Mouse (Mus musculus) kidney, embryonic 14.5 days (tissue): ENCODE results near the gene Hinfp. TPM values are rescaled to one million over a fixed set of nuclear protein-coding genes. Genes with fewer than 3 reads are reported as not detected.
"Not testable (repeated sequence)": the region's sequence is repeated elsewhere in the genome, so short reads cannot be mapped to it uniquely, and the experiment has no call there.

Experiments used
- ATAC-seq: fragments of 200-750 bp; cut with Nextera tagmentation; 2 replicates; pipeline ENCODE4 v1.8.0; 2017; ENCODE audit warnings: moderate number of reproducible peaks, mild to moderate bottlenecking, moderate TSS enrichment, moderate library complexity; ENCODE audit not compliant: low FRiP score, low TSS enrichment
- H3K27ac ChIP-seq: fragments of 300-500 bp; sonication (generic); 2 replicates; pipeline ENCODE4 v1.5.1; 2014; ENCODE audit warnings: low read depth, mild to moderate bottlenecking, low read length, moderate library complexity, mixed read lengths
- H3K27me3 ChIP-seq: fragments of 300-500 bp; sonication (generic); 2 replicates; pipeline ENCODE4 v1.6.1; 2014; ENCODE audit warnings: mild to moderate bottlenecking, low read length; ENCODE audit not compliant: control insufficient read depth, insufficient read depth
- H3K36me3 ChIP-seq: fragments of 300-500 bp; sonication (generic); 2 replicates; pipeline ENCODE4 v1.6.1; 2014; ENCODE audit warnings: low read length, mixed read lengths; ENCODE audit not compliant: control insufficient read depth, insufficient read depth
- H3K4me1 ChIP-seq: fragments of 300-500 bp; sonication (generic); 2 replicates; pipeline ENCODE4 v1.6.1; 2014; ENCODE audit warnings: low read length, mixed read lengths; ENCODE audit not compliant: control insufficient read depth, insufficient read depth
- H3K4me2 ChIP-seq: fragments of 300-500 bp; sonication (generic); replicated peaks from 2 replicates; pipeline ENCODE4 v1.6.1; 2014; ENCODE audit warnings: low read depth, mild to moderate bottlenecking, low read length
- H3K4me3 ChIP-seq: fragments of 300-500 bp; sonication (generic); 2 replicates; pipeline ENCODE4 v1.5.1; 2014; ENCODE audit warnings: mild to moderate bottlenecking, low read length
- H3K9ac ChIP-seq: fragments of 300-500 bp; sonication (generic); 2 replicates; pipeline ENCODE4 v1.6.1; 2014; ENCODE audit warnings: low read depth, mild to moderate bottlenecking, low read length, moderate library complexity
- H3K9me3 ChIP-seq: fragments of 300-500 bp; sonication (generic); 2 replicates; pipeline ENCODE4 v1.6.1; 2016; ENCODE audit warnings: low read length; ENCODE audit not compliant: control insufficient read depth
- WGBS: fragments of 180-500 bp; shearing (Covaris S2); extraction: QIAGEN DNeasy Blood & Tissue Kit; methylation state at CpG from one replicate; pipeline ENCODE4 v1.1.7; 2014; 5-methylcytosine and 5-hydroxymethylcytosine counted together
- polyA plus RNA-seq: library from polyadenylated mRNA; unstranded; fragments of >200 nt; fragmentation: Nextera tagmentation; extraction: Ambion mirVana; gene quantifications from 2 replicates; pipeline ENCODE4 v1.2.1, GENCODE M21; 2014

The Hinfp gene
- polyA plus RNA-seq, 1 experiment from 2014 or later = 24.5 TPM

DNA sequence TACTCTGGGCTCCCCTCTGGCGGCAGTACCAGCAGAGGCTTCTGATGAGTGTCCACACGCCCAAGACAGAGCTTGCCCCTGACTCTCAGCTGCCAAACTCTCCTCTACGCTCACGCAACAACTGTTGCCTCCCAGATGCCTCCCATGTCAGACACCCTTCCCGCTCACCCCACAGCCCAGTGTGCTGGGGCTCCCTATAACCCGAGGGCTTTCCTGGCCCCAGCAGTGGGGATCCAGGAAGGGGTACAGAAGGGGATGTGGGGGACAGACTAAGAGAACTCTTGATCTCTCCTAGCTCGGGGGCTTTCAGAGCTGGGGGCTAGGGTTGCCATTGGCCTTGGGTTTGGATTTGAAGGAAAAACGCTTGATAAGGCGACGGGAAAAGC lies 5.3 kb upstream of the Hinfp start:
- whole genome bisulfite sequencing = 40% methylated on average over 10 of the region's 10 CpGs
- Histone ChIP-seq H3K4me1 (peaks cover 11% of the 10 kb centered on the region), H3K9ac (peak overlapping the region; percentile 8; the same call in 1 of the 2 replicates), H3K9me3 (no peaks in the 10 kb centered on the region), H3K4me2 (peak overlapping the region; percentile 29; the same call in 1 of the 2 replicates), H3K27me3 (no peaks in the 10 kb centered on the region), H3K36me3 (peaks cover 27% of the 10 kb centered on the region), H3K27ac (0 out of 2 replicates have a peak overlapping the region, but pooled peaks have one; percentile 59), H3K4me3 (no peak overlapping the region)
- ATAC-seq = no peak

DNA sequence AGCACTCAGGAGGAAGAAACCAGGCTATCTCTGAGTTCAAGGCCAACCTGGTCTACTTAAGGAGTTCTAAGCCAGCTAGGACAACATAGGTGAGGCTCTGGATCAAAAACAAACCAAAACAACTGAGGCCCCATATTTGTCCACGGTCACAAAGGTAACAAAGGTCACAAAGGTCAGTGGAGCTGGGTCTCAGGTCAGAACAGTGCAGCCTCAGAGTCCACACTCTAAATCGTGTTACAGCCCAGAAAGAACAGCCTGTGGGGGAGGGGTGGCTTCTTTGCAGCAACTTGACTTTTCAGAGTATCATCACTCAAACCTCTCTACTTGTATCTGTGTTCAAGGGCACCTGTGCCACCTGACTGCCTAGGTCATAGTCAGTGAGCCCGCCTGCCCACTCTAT lies 4.3 kb upstream of the Hinfp start:
- Histone ChIP-seq H3K9me3 (no peaks in the 10 kb centered on the region), H3K9ac (no peak overlapping the region; the same call in 1 of the 2 replicates), H3K27ac (no peak overlapping the region), H3K4me3 (no peak overlapping the region), H3K27me3 (no peaks in the 10 kb centered on the region), H3K36me3 (peaks cover 17% of the 10 kb centered on the region), H3K4me2 (no peak overlapping the region), H3K4me1 (peaks cover 11% of the 10 kb centered on the region)
- 61% methylated on average over 3 of the region's 3 CpGs for WGBS
- no peak for ATAC-seq

DNA sequence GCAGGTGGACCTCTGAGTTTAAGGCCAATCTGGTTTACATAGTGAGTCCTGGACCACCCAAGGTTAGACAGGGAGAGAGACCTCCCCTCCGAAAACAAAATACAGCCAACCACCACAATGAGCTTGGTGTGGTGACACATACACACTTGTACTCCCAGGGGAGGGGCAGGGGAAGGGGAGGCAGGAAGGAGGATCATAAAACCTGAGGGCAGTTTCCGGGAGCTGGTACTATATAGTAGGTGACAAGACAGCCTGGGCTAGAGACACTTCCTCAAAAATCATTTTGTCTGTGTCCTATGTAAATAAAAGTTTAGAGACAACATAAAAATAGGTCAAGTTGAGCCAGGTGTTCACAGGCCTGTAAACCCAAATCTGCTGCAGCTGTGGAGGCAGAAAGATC lies 1.8 kb upstream of the Hinfp start:
- H3K4me3 ChIP-seq = no peak overlapping the region
- no peak overlapping the region for H3K27ac ChIP-seq
- H3K4me1 ChIP-seq = peaks cover 16% of the 10 kb centered on the region
- no peak for ATAC-seq
- H3K36me3 ChIP-seq = peaks cover 5% of the 10 kb centered on the region
- H3K9me3 ChIP-seq = no peaks in the 10 kb centered on the region
- no peak overlapping the region for H3K9ac ChIP-seq
- H3K27me3 ChIP-seq = no peaks in the 10 kb centered on the region
- no peak overlapping the region for H3K4me2 ChIP-seq
- 73% methylated on average over 2 of the region's 2 CpGs for WGBS

DNA sequence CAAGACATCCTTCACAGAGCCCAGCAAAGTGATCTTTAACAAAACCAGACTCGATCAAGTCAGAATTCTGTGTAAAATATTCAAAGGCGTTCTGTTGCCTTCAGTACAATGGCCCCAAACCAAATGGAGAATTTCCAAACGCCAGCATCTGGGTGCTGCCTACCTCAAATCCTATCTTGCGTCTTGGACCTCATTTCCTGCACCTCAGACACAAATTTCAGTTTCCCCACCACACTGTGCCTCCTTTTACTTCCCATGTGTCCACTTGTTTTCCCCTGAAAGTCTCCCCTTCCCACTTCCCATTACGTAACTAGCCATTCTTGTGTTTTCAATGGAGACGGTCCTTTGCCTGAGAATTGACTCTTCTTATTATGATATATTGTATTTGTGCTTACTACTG lies 1.1 kb upstream of the Hinfp start:
- WGBS = 87% methylated on average over 6 of the region's 6 CpGs
- Histone ChIP-seq H3K9ac (no peak overlapping the region), H3K36me3 (peaks cover 12% of the 10 kb centered on the region), H3K27ac (no peak overlapping the region), H3K4me2 (no peak overlapping the region), H3K4me1 (peaks cover 14% of the 10 kb centered on the region), H3K4me3 (no peak overlapping the region), H3K27me3 (no peaks in the 10 kb centered on the region), H3K9me3 (no peaks in the 10 kb centered on the region)
- no peak for ATAC-seq

DNA sequence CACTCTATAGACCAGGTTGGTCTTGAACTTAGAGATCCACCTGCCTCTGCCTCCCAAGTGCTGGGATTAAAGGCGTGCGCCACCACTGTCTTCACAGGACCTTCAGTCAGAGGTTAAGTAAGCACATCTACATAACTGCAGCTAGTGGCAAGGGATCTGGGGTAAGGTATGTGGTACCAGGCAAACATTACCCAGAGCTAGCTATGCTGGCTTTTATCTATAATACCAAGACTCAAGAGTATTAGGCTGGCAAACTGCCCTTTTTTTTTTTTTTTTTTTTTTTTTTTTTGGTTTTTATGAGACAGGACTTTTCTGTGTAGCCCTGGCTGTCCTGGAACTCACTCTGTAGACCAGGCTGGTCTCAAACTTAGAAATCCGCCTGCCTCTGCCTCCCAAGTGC lies 5.5 kb downstream of the Hinfp start:
- H3K27ac ChIP-seq, H3K4me2 ChIP-seq, H3K27me3 ChIP-seq, ATAC-seq, H3K4me1 ChIP-seq, H3K4me3 ChIP-seq, H3K9ac ChIP-seq, H3K9me3 ChIP-seq: not testable (repeated sequence)
- peaks cover 70% of the 10 kb centered on the region for H3K36me3 ChIP-seq
- WGBS = 96% methylated on average over 3 of the region's 3 CpGs

DNA sequence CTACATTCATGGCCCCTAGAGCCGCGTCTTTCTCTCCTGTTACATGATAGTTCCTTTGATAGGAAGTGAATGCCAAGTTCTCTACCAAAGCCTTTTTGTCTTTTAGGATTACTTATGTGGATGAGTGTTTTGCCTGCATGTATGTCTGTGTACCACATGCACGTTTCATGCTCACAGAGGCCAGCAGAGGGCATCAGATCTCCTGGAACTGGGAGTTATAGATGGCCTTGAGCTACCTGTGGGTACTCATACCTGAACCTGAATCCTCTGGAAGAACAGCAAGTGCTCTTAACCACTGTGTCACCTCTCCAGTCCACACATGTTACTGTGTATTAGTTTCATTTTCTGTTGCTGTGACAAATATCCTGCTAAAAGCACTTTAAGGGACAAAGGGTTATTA lies 13.0 kb downstream of the Hinfp start:
- WGBS = 71% methylated on average over 3 of the region's 3 CpGs
- peaks cover 10% of the 10 kb centered on the region for H3K4me1 ChIP-seq

DNA sequence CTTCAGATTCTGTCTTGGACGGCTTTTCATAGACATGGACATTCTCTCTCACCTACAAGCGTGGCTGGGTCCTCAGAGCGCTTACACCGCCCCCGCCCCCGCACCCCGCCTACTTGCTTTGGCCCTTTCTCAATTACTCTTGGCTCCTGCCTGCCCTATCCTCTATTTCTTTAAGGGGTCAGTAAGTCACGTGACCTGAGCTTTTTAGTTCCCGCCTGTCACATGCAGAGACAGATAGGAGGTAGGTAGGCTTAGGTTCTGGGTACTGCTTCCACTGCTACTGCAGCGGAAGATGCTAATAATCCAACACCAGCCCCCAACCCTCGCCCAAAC lies 16.5 kb downstream of the Hinfp start:
- Histone ChIP-seq H3K4me3 (no peak overlapping the region), H3K36me3 (peaks cover 21% of the 10 kb centered on the region), H3K27ac (no peak overlapping the region), H3K4me1 (peaks cover 10% of the 10 kb centered on the region), H3K4me2 (peak overlapping the region; percentile 96; the same call in 1 of the 2 replicates), H3K9me3 (no peaks in the 10 kb centered on the region), H3K27me3 (peaks cover 21% of the 10 kb centered on the region), H3K9ac (no peak overlapping the region)
- WGBS = 9% methylated on average over 11 of the region's 11 CpGs
- ATAC-seq = no peak

More for the DNA sequence above, 13.0 kb downstream of the Hinfp start:
- H3K36me3 ChIP-seq = peaks cover 54% of the 10 kb centered on the region
- peaks cover 11% of the 10 kb centered on the region; the same call in 1 of the 2 replicates for H3K27me3 ChIP-seq
- no peak overlapping the region for H3K27ac ChIP-seq
- H3K9me3 ChIP-seq = no peaks in the 10 kb centered on the region
- ATAC-seq = no peak
- no peak overlapping the region for H3K4me2 ChIP-seq
- H3K9ac ChIP-seq = no peak overlapping the region
- no peak overlapping the region for H3K4me3 ChIP-seq

DNA sequence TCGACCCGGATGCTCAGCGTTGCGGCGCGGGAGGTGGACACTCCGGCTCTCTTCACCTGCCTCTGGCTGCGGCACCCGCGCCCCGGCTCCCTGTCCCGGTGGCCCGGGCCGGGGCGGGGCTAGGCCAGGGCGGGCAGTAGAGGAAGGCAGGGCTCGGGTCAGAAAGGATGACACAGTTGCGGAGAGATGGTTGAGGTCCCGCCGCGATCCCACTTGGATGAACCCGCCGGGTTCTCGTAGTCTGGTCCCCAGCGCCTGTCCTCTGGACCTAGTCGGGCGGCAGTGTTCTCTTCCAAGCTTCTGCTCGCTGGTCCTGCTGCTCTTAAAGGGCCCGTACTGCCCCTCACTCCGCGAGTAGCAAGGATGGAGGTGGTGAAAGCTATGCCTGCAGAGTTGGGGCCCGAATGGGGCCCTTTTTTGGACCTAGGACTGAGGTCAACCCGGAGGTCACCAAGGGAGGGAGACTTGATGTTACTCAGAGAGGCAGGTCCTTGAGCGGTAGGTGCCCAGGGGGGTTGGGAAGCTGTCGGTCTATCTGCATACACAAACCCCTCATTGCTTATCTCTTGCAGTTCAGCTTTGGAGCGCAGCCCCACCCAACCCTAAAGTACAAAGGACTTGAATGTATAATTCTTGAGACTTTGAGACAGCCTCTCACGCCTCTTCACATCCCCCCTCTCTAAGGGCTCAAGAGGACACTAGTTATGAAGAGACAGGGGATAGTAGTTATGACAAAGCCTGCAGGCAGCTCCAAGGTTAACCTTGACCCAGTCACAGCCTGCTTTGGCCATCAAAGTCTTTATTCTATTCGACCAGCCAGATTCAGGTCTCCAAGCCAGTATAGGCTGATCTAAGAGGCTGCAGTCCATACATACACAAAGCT lies 17.2 kb downstream of the Hinfp start, which contains the start of gene Abcg4:
Gene Abcg4 (minus strand): TSS at position 540 of the 883 bp plus-strand sequence.
- WGBS = 1% methylated on average over 38 of the region's 38 CpGs
- no peak within 1 kb of the TSS for H3K27ac ChIP-seq

DNA sequence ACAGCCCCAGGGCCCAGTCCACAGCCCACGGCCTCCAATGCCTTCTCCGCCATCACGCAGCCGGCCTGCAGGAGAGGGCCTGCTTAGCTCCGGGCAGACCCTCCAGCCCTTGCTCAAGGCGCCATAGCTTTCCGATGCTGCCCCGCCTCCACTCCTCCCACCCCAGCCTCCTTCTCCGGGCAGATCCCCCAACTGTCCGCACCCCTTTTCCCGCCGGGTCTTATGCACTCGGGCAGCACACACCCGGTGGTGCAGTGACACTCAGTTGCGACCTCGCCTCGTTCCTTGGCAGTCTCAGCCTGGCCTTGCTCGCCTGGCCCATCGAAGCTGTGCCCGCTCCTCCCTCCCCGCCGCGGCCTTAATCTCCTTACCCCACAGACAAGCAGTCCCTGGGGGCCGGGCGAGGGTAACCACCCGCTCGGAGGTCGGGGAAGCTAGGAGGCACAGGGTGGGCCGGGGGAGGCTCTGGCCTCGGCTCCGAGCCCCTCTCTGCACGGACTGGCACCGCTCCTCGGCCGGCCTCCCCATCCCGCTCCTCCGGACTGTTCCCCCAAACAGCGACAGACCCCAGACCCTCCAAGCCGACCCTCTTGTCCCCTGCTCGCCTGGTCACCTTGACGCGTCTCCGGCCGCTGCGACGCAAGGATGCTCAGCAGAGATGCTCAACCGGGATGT lies 17.9 kb downstream of the Hinfp start:
- Histone ChIP-seq H3K9ac (peak overlapping the region; percentile 66), H3K9me3 (no peaks in the 10 kb centered on the region), H3K27ac (no peak overlapping the region), H3K27me3 (peaks cover 21% of the 10 kb centered on the region), H3K36me3 (peaks cover 7% of the 10 kb centered on the region; the same call in 1 of the 2 replicates), H3K4me3 (peak overlapping the region; percentile 64), H3K4me1 (peaks cover 10% of the 10 kb centered on the region), H3K4me2 (peak overlapping the region; percentile 96)
- peak; percentile 57 for ATAC-seq
- WGBS = 2% methylated on average over 38 of the region's 47 CpGs

More for the DNA sequence above, 17.2 kb downstream of the Hinfp start, which contains the start of gene Abcg4:
- H3K9me3 ChIP-seq = no peaks in the 10 kb centered on the region
- H3K36me3 ChIP-seq = peaks cover 15% of the 10 kb centered on the region
- H3K4me1 ChIP-seq = peaks cover 10% of the 10 kb centered on the region
- H3K27me3 ChIP-seq = peaks cover 21% of the 10 kb centered on the region
- H3K4me3 ChIP-seq = peak within 1 kb of the TSS; percentile 64
- ATAC-seq = peak; percentile 67
- peak within 1 kb of the TSS; percentile 96 for H3K4me2 ChIP-seq
- peak within 1 kb of the TSS; percentile 66 for H3K9ac ChIP-seq
